10 mouse cellular contexts compared by ENCODE assay signal in the genomic region with DNA sequence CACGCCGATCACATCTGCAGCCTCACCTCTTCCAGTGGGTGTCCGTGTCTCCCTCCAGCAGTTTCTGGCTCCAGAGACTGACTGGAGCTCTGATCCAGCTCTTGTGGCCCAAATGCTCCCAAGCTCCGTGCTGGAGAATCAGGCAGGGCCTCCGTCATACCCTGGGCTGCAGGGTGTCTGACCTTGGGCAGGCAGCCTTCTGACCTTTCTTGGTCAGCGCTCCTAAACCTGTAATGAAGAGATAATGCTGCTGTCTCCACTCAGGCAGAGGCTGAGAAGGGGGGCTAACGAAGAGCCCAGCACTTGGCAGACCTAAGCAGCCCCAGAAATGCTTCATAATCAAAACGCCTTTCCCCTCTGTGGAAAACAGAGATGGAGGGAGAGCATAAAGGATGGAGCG.
DNase-seq lines count a peak whose midpoint lies in the region; ATAC-seq and TF ChIP-seq lines count a peak whose summit lies in the region.
"Had no signal": no experiment of that assay in that cellular context is flagged by ENCODE, and none has a peak within 500 bp of the region (broad histone marks: within the 10 kb centered on the region; RNA-seq: fewer than 3 reads in every experiment).

No protein-coding gene starts in this region.

- no peaks in the 10 kb centered on the region for H3K36me3 ChIP-seq in heart, postnatal 0 days (replicated peaks; ENCODE audit: control insufficient read depth, insufficient read depth, low read length)
- no peaks in the 10 kb centered on the region for H3K36me3 ChIP-seq in lung, embryonic 16.5 days (ENCODE audit: control insufficient read depth, insufficient read depth, low read length)
- H3K36me3 ChIP-seq: embryonic facial prominence, embryonic 13.5 days had no signal

- peak overlapping the region; percentile 83 for H3K27ac ChIP-seq in bone marrow macrophage, adult 2 months (ENCODE audit: insufficient read depth, low read depth, low read length)
- peak overlapping the region; percentile 68 for H3K27ac ChIP-seq in heart, postnatal 0 days (ENCODE audit: low read depth)
- peak overlapping the region; percentile 90 for H3K27ac ChIP-seq in lung, embryonic 16.5 days (ENCODE audit: low read length)
- H3K27ac ChIP-seq: embryonic facial prominence, embryonic 13.5 days had no signal

- H3K4me3 ChIP-seq in bone marrow macrophage, adult 2 months (ENCODE audit: insufficient read depth, low read length): no peak overlapping the region
- no peak overlapping the region for H3K4me3 ChIP-seq in heart, postnatal 0 days (ENCODE audit: low read depth, low read length)
- H3K4me3 ChIP-seq in lung, embryonic 16.5 days (ENCODE audit: low read length): no peak overlapping the region
- H3K4me3 ChIP-seq: embryonic facial prominence, embryonic 13.5 days had no signal

- no peak for TF ChIP-seq EP300 in heart, postnatal 0 days (IDR thresholded peaks at IDR 0.05; ENCODE audit: low read depth)

- no peaks in the 10 kb centered on the region for H3K9me3 ChIP-seq in heart, postnatal 0 days (replicated peaks; ENCODE audit: control insufficient read depth, low read length)
- H3K9me3 ChIP-seq in lung, embryonic 16.5 days (ENCODE audit: control insufficient read depth, low read length): no peaks in the 10 kb centered on the region
- H3K9me3 ChIP-seq: embryonic facial prominence, embryonic 13.5 days had no signal

- TF ChIP-seq CTCF in bone marrow macrophage, adult 2 months (IDR thresholded peaks at IDR 0.05; ENCODE audit: low read depth, low read length): no peak
- no peak for TF ChIP-seq CTCF in heart, postnatal 0 days (IDR thresholded peaks at IDR 0.05; ENCODE audit: low read depth)

- no peak overlapping the region for H3K4me2 ChIP-seq in heart, postnatal 0 days (ENCODE audit: low read depth, low read length)
- no peak overlapping the region; the same call in 1 of the 2 replicates for H3K4me2 ChIP-seq in lung, embryonic 16.5 days (ENCODE audit: low read depth, low read length)
- H3K4me2 ChIP-seq: embryonic facial prominence, embryonic 13.5 days had no signal

- TF ChIP-seq POLR2A in bone marrow macrophage, adult 2 months (IDR thresholded peaks at IDR 0.05; ENCODE audit: borderline replicate concordance, low read depth, low read length): no peak

- H3K27me3 ChIP-seq in heart, postnatal 0 days (ENCODE audit: control insufficient read depth, insufficient read depth, low read length): no peaks in the 10 kb centered on the region
- no peaks in the 10 kb centered on the region for H3K27me3 ChIP-seq in lung, embryonic 16.5 days (ENCODE audit: control insufficient read depth, insufficient read depth, low read depth, low read length)
- H3K27me3 ChIP-seq: CH12.LX; embryonic facial prominence, embryonic 13.5 days had no signal

- 10% methylated on average over 9 of the region's 9 CpGs for WGBS in heart, postnatal 0 days
- WGBS in lung, embryonic 16.5 days: 34% methylated on average over 9 of the region's 9 CpGs

- peak; percentile 94 for DNase-seq in heart, adult 11 months
- no peak for DNase-seq in heart, adult 8-10 months (ENCODE audit: low spot score)
- no peak for DNase-seq in heart, postnatal 0 days (ENCODE audit: low spot score)
- no peak for DNase-seq in cerebellum, postnatal 10 days
- no peak for DNase-seq in left cerebral cortex, adult 8-10 months (ENCODE audit: low spot score in 2 of 2)
- no peak for DNase-seq in spleen, postnatal 14 days (ENCODE audit: low spot score in 2 of 2)

- 0 out of 2 replicates have a peak, but pooled peaks have one; percentile 3 for ATAC-seq in heart, postnatal 0 days (ENCODE audit: insufficient read depth, low read depth)
- ATAC-seq in lung, embryonic 16.5 days (ENCODE audit: low read depth): peak; percentile 60

- peaks cover 72% of the 10 kb centered on the region for H3K4me1 ChIP-seq in bone marrow macrophage, adult 2 months (ENCODE audit: control insufficient read depth, insufficient read depth, low read length)
- H3K4me1 ChIP-seq in heart, postnatal 0 days (ENCODE audit: control insufficient read depth, insufficient read depth): peaks cover 55% of the 10 kb centered on the region
- H3K4me1 ChIP-seq in lung, embryonic 16.5 days (replicated peaks; ENCODE audit: control insufficient read depth, insufficient read depth, low read length): peaks cover 37% of the 10 kb centered on the region

- H3K9ac ChIP-seq in heart, postnatal 0 days (replicated peaks; ENCODE audit: low read depth, low read length): peak overlapping the region; percentile 40; the same call in 1 of the 2 replicates
- H3K9ac ChIP-seq in lung, embryonic 16.5 days (ENCODE audit: low read length): peak overlapping the region; percentile 42; the same call in 1 of the 2 replicates
- H3K9ac ChIP-seq: embryonic facial prominence, embryonic 13.5 days had no signal
